Mouse (Mus musculus): ENCODE measurements around the gene Kif26b. TPM values are rescaled to one million over a fixed set of nuclear protein-coding genes. Genes with fewer than 3 reads are reported as not detected.

Gene Kif26b
- polyA plus RNA-seq, 1 experiment = 0.28 TPM

DNA sequence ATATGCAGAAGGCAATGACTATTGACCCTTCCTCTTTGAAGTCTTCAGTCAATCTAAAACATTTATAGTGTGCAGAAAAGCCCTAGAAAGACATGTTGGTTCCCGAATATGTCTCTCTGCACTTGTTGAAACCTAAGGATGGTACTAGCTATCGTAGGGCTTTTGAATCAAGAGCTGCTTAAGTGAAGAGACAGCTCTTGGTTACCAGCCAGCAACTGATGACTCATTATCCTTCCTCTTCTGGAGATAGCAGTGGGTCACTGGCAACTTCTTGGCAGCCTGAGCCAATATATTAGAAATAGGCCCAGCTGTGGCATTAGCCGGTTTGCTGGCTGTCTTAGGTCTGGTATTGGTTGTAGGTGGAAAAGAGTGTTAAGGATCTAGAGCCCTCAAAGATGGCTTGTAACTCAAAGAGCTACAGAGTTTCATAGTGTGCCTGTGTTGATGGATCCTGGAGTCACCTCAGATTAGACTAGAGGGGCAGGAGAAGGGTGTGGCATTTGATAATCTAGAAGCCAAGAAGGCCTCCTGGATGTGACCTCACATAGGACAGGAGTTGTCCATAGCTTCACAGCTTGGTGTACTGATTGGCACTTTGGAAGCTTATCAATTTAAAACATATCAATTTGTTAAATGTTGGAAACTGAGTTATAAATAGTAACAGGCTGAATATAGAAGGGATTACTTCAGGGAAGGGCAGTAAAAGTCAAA lies 146.8 kb downstream of the Kif26b start:
- H3K27me3 ChIP-seq (ENCODE audit: control insufficient read depth, insufficient read depth, low read length) = no peaks in the 10 kb centered on the region
- H3K36me3 ChIP-seq (ENCODE audit: control insufficient read depth, insufficient read depth, low read length) = no peaks in the 10 kb centered on the region
- no peak overlapping the region for H3K4me3 ChIP-seq (ENCODE audit: low read depth, low read length)
- H3K27ac ChIP-seq (ENCODE audit: insufficient read depth, low read depth, low read length) = no peak overlapping the region
- WGBS = 67% methylated on average over 3 of the region's 3 CpGs
- TF ChIP-seq CTCF (IDR thresholded peaks at IDR 0.05; ENCODE audit: extremely low read depth, insufficient read length, insufficient replicate concordance, low read depth, low read length) (no peak), POLR2A (IDR thresholded peaks at IDR 0.05; ENCODE audit: low read depth, low read length) (no peak)
- peaks cover 2% of the 10 kb centered on the region; the same call in 1 of the 2 replicates for H3K4me1 ChIP-seq (ENCODE audit: control insufficient read depth, insufficient read depth, insufficient read length, low read length)

- H3K4me3 ChIP-seq (ENCODE audit: low read depth, low read length) = no peak overlapping the region
- WGBS = 81% methylated on average over 12 of the region's 12 CpGs
- no peak for TF ChIP-seq POLR2A (IDR thresholded peaks at IDR 0.05; ENCODE audit: low read depth, low read length)
- no peak for TF ChIP-seq CTCF (IDR thresholded peaks at IDR 0.05; ENCODE audit: extremely low read depth, insufficient read length, insufficient replicate concordance, low read depth, low read length)
- no peak overlapping the region for H3K27ac ChIP-seq (ENCODE audit: insufficient read depth, low read depth, low read length)
- H3K27me3 ChIP-seq (ENCODE audit: control insufficient read depth, insufficient read depth, low read length) = no peaks in the 10 kb centered on the region
- H3K4me1 ChIP-seq (ENCODE audit: control insufficient read depth, insufficient read depth, insufficient read length, low read length) = peaks cover 2% of the 10 kb centered on the region; the same call in 1 of the 2 replicates
- no peaks in the 10 kb centered on the region for H3K36me3 ChIP-seq (ENCODE audit: control insufficient read depth, insufficient read depth, low read length)
Observed at GRCm38 (mm10) chr1:178677160-178677559, 148.2 kb downstream of the Kif26b start.

DNA sequence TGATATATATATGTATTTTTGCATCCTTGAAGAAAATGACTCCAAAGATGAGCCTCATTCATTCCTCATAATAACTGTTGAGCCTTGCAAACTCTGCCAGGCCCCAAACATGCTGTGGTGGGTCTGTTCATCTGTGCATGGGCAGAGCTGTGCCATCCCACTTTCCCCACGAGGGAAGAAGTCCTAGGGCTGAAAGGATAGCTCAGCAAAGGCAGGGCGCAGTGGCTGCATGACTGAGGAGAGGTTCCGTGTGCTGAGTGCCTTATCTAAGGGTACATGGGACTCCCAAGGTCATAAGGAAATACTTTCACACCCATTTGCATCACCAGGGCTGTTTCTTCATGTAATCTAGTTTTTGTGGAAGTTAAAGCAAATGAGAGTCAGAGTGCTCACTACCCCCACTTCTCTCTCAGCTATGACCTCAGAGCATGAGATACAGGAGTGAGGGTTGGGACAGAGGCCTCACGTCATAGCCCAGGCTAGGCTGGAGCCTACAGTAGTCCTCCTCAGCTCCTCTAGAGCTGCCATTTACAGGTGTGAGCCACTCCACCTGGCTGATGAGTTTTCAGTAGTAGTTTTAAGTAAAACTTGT lies 148.8 kb downstream of the Kif26b start:
- no peak overlapping the region for H3K4me3 ChIP-seq (ENCODE audit: low read depth, low read length)
- no peaks in the 10 kb centered on the region for H3K36me3 ChIP-seq (ENCODE audit: control insufficient read depth, insufficient read depth, low read length)
- TF ChIP-seq POLR2A (IDR thresholded peaks at IDR 0.05; ENCODE audit: low read depth, low read length) (no peak), CTCF (IDR thresholded peaks at IDR 0.05; ENCODE audit: extremely low read depth, insufficient read length, insufficient replicate concordance, low read depth, low read length) (no peak)
- H3K4me1 ChIP-seq (ENCODE audit: control insufficient read depth, insufficient read depth, insufficient read length, low read length) = peaks cover 2% of the 10 kb centered on the region; the same call in 1 of the 2 replicates
- H3K27me3 ChIP-seq (ENCODE audit: control insufficient read depth, insufficient read depth, low read length) = no peaks in the 10 kb centered on the region
- 34% methylated on average over 4 of the region's 4 CpGs for WGBS
- no peak overlapping the region for H3K27ac ChIP-seq (ENCODE audit: insufficient read depth, low read depth, low read length)

DNA sequence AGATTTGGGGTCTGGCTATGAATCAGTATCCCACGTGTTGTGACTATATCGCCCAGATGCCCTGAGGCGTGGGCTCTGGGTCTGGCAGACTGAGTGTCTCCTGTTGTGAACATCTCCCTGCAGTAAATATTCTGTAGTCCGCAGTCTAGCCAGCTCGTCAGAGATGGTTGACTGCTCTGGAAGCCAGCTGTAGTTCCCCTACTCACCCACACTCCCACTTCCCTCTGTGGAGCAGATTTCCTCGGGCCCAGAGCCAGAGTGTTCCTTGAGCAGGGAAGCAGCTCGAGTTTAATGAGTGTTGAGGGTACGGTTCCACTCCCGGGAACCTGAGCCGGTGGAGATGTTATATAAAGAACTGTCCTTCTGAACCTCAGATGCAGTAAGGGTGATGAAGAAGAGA lies 154.7 kb downstream of the Kif26b start:
- H3K27me3 ChIP-seq (ENCODE audit: control insufficient read depth, insufficient read depth, low read length) = no peaks in the 10 kb centered on the region
- H3K4me1 ChIP-seq (ENCODE audit: control insufficient read depth, insufficient read depth, insufficient read length, low read length) = no peaks in the 10 kb centered on the region
- no peak overlapping the region for H3K27ac ChIP-seq (ENCODE audit: insufficient read depth, low read depth, low read length)
- no peak overlapping the region for H3K4me3 ChIP-seq (ENCODE audit: low read depth, low read length)
- no peaks in the 10 kb centered on the region for H3K36me3 ChIP-seq (ENCODE audit: control insufficient read depth, insufficient read depth, low read length)
- WGBS = 74% methylated on average over 10 of the region's 10 CpGs
- TF ChIP-seq POLR2A (IDR thresholded peaks at IDR 0.05; ENCODE audit: low read depth, low read length) = no peak
- no peak for TF ChIP-seq CTCF (IDR thresholded peaks at IDR 0.05; ENCODE audit: extremely low read depth, insufficient read length, insufficient replicate concordance, low read depth, low read length)

- Histone ChIP-seq H3K4me1 (ENCODE audit: control insufficient read depth, insufficient read depth, insufficient read length, low read length) (no peaks in the 10 kb centered on the region), H3K4me3 (ENCODE audit: low read depth, low read length) (no peak overlapping the region), H3K27ac (ENCODE audit: insufficient read depth, low read depth, low read length) (no peak overlapping the region), H3K36me3 (ENCODE audit: control insufficient read depth, insufficient read depth, low read length) (no peaks in the 10 kb centered on the region), H3K27me3 (ENCODE audit: control insufficient read depth, insufficient read depth, low read length) (no peaks in the 10 kb centered on the region)
- WGBS = 57% methylated on average over 8 of the region's 8 CpGs
- TF ChIP-seq POLR2A (IDR thresholded peaks at IDR 0.05; ENCODE audit: low read depth, low read length) (no peak), CTCF (IDR thresholded peaks at IDR 0.05; ENCODE audit: extremely low read depth, insufficient read length, insufficient replicate concordance, low read depth, low read length) (no peak)
Observed at GRCm38 (mm10) chr1:178684991-178685680, 156.2 kb downstream of the Kif26b start.

GRCm38 (mm10) chr1:178686881-178687280 lies 158.0 kb downstream of the Kif26b start:
- TF ChIP-seq CTCF (IDR thresholded peaks at IDR 0.05; ENCODE audit: extremely low read depth, insufficient read length, insufficient replicate concordance, low read depth, low read length) (no peak), POLR2A (IDR thresholded peaks at IDR 0.05; ENCODE audit: low read depth, low read length) (no peak)
- Histone ChIP-seq H3K27me3 (ENCODE audit: control insufficient read depth, insufficient read depth, low read length) (no peaks in the 10 kb centered on the region), H3K4me1 (ENCODE audit: control insufficient read depth, insufficient read depth, insufficient read length, low read length) (no peaks in the 10 kb centered on the region), H3K27ac (ENCODE audit: insufficient read depth, low read depth, low read length) (no peak overlapping the region), H3K36me3 (ENCODE audit: control insufficient read depth, insufficient read depth, low read length) (no peaks in the 10 kb centered on the region), H3K4me3 (ENCODE audit: low read depth, low read length) (no peak overlapping the region)

DNA sequence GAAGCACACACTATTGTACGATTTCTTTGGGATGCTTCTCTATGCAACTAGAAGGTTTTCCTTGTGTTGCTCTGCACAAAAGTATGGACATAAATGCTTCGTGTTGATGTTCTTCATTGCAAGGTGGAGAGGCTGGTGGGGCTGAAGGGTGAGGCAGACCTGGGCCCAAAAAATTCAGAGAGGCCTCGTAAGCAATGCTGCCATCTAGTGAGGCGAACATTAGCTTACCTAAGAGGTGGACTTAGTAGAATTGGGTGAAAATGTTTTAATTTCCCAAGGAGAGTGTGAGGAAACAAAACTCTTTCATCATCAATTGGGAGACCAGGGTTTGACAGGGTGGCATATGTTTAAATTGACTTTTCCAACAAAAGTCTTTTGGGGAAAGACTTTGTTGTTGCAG lies 160.6 kb downstream of the Kif26b start:
- H3K27me3 ChIP-seq (ENCODE audit: control insufficient read depth, insufficient read depth, low read length) = no peaks in the 10 kb centered on the region
- 73% methylated on average over 4 of the region's 4 CpGs for WGBS

More for the DNA sequence above, 160.6 kb downstream of the Kif26b start:
- no peak overlapping the region for H3K4me3 ChIP-seq (ENCODE audit: low read depth, low read length)
- peak; percentile 10; the same call in 1 of the 2 replicates for TF ChIP-seq CTCF (IDR thresholded peaks at IDR 0.05; ENCODE audit: extremely low read depth, insufficient read length, insufficient replicate concordance, low read depth, low read length)
- TF ChIP-seq POLR2A (IDR thresholded peaks at IDR 0.05; ENCODE audit: low read depth, low read length) = no peak
- H3K4me1 ChIP-seq (ENCODE audit: control insufficient read depth, insufficient read depth, insufficient read length, low read length) = no peaks in the 10 kb centered on the region
- H3K36me3 ChIP-seq (ENCODE audit: control insufficient read depth, insufficient read depth, low read length) = no peaks in the 10 kb centered on the region
- H3K27ac ChIP-seq (ENCODE audit: insufficient read depth, low read depth, low read length) = no peak overlapping the region
